Mouse (Mus musculus) liver, embryonic 12.5 days (tissue): ENCODE measurements around the gene Adcy1. TPM values are rescaled to one million over a fixed set of nuclear protein-coding genes. Genes with fewer than 3 reads are reported as not detected.

Source experiments
- ATAC-seq: fragments of 200-750 bp; cut with Nextera tagmentation; 2 replicates; pipeline ENCODE4 v1.8.0; 2017; ENCODE audit warnings: moderate number of reproducible peaks, mild to moderate bottlenecking, moderate library complexity
- H3K27ac ChIP-seq: fragments of 300-500 bp; sonication (generic); 2 replicates; pipeline ENCODE4 v1.5.1; 2016; ENCODE audit warnings: mild to moderate bottlenecking
- H3K27me3 ChIP-seq: fragments of 300-500 bp; sonication (generic); replicated peaks from 2 replicates; pipeline ENCODE4 v1.6.1; 2016; ENCODE audit warnings: mild to moderate bottlenecking, moderate library complexity
- H3K36me3 ChIP-seq: fragments of 300-500 bp; sonication (generic); 2 replicates; pipeline ENCODE4 v1.6.1; 2016; ENCODE audit warnings: mild to moderate bottlenecking, moderate library complexity
- H3K4me1 ChIP-seq: fragments of 300-500 bp; sonication (generic); 2 replicates; pipeline ENCODE4 v1.6.1; 2016
- H3K4me2 ChIP-seq: fragments of 300-500 bp; sonication (generic); 2 replicates; pipeline ENCODE4 v1.6.1; 2016; ENCODE audit warnings: mild to moderate bottlenecking, moderate library complexity
- H3K4me3 ChIP-seq: fragments of 300-500 bp; sonication (generic); 2 replicates; pipeline ENCODE4 v1.5.1; 2016; ENCODE audit warnings: mild to moderate bottlenecking, moderate library complexity
- H3K9ac ChIP-seq: fragments of 300-500 bp; sonication (generic); 2 replicates; pipeline ENCODE4 v1.6.1; 2016; ENCODE audit warnings: mild to moderate bottlenecking, moderate library complexity
- H3K9me3 ChIP-seq: fragments of 300-500 bp; sonication (generic); replicated peaks from 2 replicates; pipeline ENCODE4 v1.6.1; 2016; ENCODE audit warnings: mild to moderate bottlenecking, moderate library complexity
- WGBS: fragments of 180-500 bp; shearing (Covaris S2); methylation state at CpG from one replicate; pipeline ENCODE4 v1.1.7; 2016; ENCODE audit not compliant: insufficient replicate concordance; 5-methylcytosine and 5-hydroxymethylcytosine counted together
- polyA plus RNA-seq: library from polyadenylated mRNA; unstranded; fragments of >200 nt; fragmentation: Nextera tagmentation; extraction: Ambion mirVana; gene quantifications from 2 replicates; pipeline ENCODE4 v1.2.1, GENCODE M21; 2016

The Adcy1 gene
- polyA plus RNA-seq, 1 experiment from 2014 or later = 0.30 TPM

- WGBS = 75% methylated on average over 11 of the region's 11 CpGs
- Histone ChIP-seq H3K4me2 (no peak overlapping the region), H3K27me3 (no peaks in the 10 kb centered on the region), H3K9ac (no peak overlapping the region), H3K4me3 (no peak overlapping the region), H3K9me3 (no peaks in the 10 kb centered on the region), H3K4me1 (no peaks in the 10 kb centered on the region), H3K36me3 (no peaks in the 10 kb centered on the region), H3K27ac (no peak overlapping the region)
- ATAC-seq = no peak
Measured at GRCm38 (mm10) chr11:7144369-7144768, 81.1 kb downstream of the Adcy1 start.

GRCm38 (mm10) chr11:7145221-7145620 is 81.9 kb downstream of the Adcy1 start:
- no peak overlapping the region for H3K9ac ChIP-seq
- H3K27me3 ChIP-seq = no peaks in the 10 kb centered on the region
- H3K4me1 ChIP-seq = no peaks in the 10 kb centered on the region
- 20% methylated on average over 4 of the region's 4 CpGs for WGBS
- H3K4me3 ChIP-seq = no peak overlapping the region
- no peak overlapping the region for H3K4me2 ChIP-seq
- no peak overlapping the region for H3K27ac ChIP-seq
- H3K9me3 ChIP-seq = no peaks in the 10 kb centered on the region
- H3K36me3 ChIP-seq = no peaks in the 10 kb centered on the region
- ATAC-seq = peak; percentile 33; the same call in 1 of the 2 replicates

- no peaks in the 10 kb centered on the region for H3K4me1 ChIP-seq
- no peak overlapping the region for H3K27ac ChIP-seq
- H3K9me3 ChIP-seq = no peaks in the 10 kb centered on the region
- no peak overlapping the region for H3K4me3 ChIP-seq
- 74% methylated on average over 8 of the region's 8 CpGs for WGBS
- H3K4me2 ChIP-seq = no peak overlapping the region
- H3K9ac ChIP-seq = no peak overlapping the region
- no peaks in the 10 kb centered on the region for H3K36me3 ChIP-seq
- no peaks in the 10 kb centered on the region for H3K27me3 ChIP-seq
- ATAC-seq = no peak
Measured at GRCm38 (mm10) chr11:7147536-7147935, 84.2 kb downstream of the Adcy1 start.

DNA sequence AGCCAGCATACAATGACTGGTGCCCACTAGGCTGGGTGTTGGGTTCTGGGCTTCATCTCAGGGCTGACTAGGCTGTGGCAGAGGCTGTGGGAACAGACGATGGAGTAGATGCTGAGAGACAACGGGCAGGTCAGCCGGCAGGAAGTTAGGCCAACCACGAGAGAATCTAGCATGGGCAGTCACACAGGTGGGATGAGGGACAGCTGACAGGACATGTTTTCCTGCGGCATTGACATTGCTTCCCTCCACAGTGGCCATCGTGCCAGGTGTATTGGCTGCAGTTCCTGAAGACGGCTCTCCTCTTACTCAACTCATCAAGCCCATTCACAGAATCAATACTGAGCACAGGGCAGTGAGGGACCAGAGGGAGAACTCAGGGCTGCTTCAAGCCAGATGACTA is 84.7 kb downstream of the Adcy1 start:
- H3K36me3 ChIP-seq = no peaks in the 10 kb centered on the region
- ATAC-seq = no peak
- H3K4me2 ChIP-seq = no peak overlapping the region
- no peak overlapping the region for H3K4me3 ChIP-seq
- 62% methylated on average over 7 of the region's 7 CpGs for WGBS
- no peak overlapping the region for H3K27ac ChIP-seq
- no peaks in the 10 kb centered on the region for H3K27me3 ChIP-seq
- H3K9ac ChIP-seq = no peak overlapping the region
- H3K9me3 ChIP-seq = no peaks in the 10 kb centered on the region
- no peaks in the 10 kb centered on the region for H3K4me1 ChIP-seq

GRCm38 (mm10) chr11:7149471-7149870 is 86.2 kb downstream of the Adcy1 start:
- no peaks in the 10 kb centered on the region for H3K36me3 ChIP-seq
- WGBS = 62% methylated on average over 7 of the region's 7 CpGs
- no peaks in the 10 kb centered on the region for H3K9me3 ChIP-seq
- H3K27me3 ChIP-seq = no peaks in the 10 kb centered on the region
- no peaks in the 10 kb centered on the region for H3K4me1 ChIP-seq
- ATAC-seq = no peak
- H3K27ac ChIP-seq = no peak overlapping the region
- H3K4me2 ChIP-seq = no peak overlapping the region
- H3K4me3 ChIP-seq = no peak overlapping the region
- no peak overlapping the region for H3K9ac ChIP-seq

DNA sequence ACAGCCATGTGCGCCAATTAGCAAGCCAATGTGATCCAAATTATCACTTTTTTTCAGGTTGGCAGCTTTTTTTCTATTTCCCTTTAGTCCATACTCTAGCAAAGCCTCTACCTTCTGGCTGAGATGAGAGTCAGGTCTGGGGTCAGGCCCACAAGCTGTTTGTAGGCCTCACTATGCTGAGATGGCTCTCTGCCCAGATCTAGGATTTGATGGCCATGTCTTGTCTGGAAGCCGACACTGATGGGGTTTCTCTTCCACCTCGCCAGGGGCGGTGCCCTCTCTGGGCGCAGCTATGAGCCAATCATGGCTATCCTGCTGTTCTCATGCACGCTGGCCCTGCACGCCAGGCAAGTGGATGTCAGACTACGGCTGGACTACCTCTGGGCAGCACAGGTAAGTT is 87.2 kb downstream of the Adcy1 start:
- no peak overlapping the region for H3K4me2 ChIP-seq
- H3K4me1 ChIP-seq = no peaks in the 10 kb centered on the region
- H3K4me3 ChIP-seq = no peak overlapping the region
- no peaks in the 10 kb centered on the region for H3K27me3 ChIP-seq
- no peak overlapping the region for H3K9ac ChIP-seq
- no peak overlapping the region for H3K27ac ChIP-seq
- no peaks in the 10 kb centered on the region for H3K9me3 ChIP-seq
- ATAC-seq = no peak
- 74% methylated on average over 8 of the region's 8 CpGs for WGBS
- no peaks in the 10 kb centered on the region for H3K36me3 ChIP-seq

- H3K9ac ChIP-seq = no peak overlapping the region
- no peaks in the 10 kb centered on the region for H3K4me1 ChIP-seq
- H3K4me2 ChIP-seq = no peak overlapping the region
- no peak overlapping the region for H3K4me3 ChIP-seq
- H3K27ac ChIP-seq = peak overlapping the region; percentile 34; the same call in 1 of the 2 replicates
- H3K36me3 ChIP-seq = no peaks in the 10 kb centered on the region
- WGBS = 73% methylated on average over 12 of the region's 12 CpGs
- no peak for ATAC-seq
- H3K9me3 ChIP-seq = no peaks in the 10 kb centered on the region
- H3K27me3 ChIP-seq = no peaks in the 10 kb centered on the region
Measured at GRCm38 (mm10) chr11:7152371-7152770, 89.1 kb downstream of the Adcy1 start.

DNA sequence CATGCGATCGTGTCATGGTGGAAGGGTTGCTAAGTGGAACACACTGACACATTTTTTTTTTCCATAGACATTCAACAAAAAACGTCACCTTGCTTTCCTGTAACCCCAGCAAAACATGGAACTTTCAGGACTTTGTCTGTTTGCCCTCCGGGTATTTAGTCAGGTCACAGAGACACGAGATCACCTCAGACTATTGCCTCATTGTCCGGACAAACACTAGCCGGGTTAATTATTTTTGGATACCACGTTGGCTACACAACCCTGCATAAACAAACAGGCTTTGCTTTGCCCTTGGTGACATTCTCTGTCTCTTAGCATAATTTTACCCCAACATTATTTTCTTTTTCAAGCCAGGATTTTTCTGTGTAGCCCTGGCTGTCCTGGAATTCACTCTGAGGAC is 89.8 kb downstream of the Adcy1 start:
- Histone ChIP-seq H3K36me3 (no peaks in the 10 kb centered on the region), H3K9me3 (no peaks in the 10 kb centered on the region), H3K4me1 (no peaks in the 10 kb centered on the region), H3K27me3 (no peaks in the 10 kb centered on the region), H3K27ac (0 out of 2 replicates have a peak overlapping the region, but pooled peaks have one; percentile 34), H3K9ac (no peak overlapping the region), H3K4me2 (no peak overlapping the region), H3K4me3 (no peak overlapping the region)
- 66% methylated on average over 8 of the region's 8 CpGs for WGBS
- peak; percentile 55 for ATAC-seq

DNA sequence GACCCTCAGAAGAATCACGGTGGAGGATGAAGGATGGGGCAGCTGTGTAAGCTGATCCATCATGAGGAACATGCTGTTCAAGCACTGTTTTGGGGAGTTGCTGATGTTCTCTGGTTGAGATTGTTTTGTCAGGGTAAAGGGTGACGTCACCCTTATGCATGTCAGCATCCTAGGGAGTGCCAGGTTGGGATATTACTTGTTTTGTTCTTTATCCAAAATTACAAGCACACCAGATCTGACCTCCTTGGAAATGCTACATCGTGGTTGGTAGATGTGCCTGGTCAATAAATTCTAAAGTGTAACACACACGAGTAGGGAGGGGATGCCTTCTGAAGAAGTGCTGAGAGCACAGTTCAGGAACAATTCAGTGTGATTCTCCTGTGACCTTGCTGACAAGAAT is 93.1 kb downstream of the Adcy1 start:
- H3K9me3 ChIP-seq = no peaks in the 10 kb centered on the region
- ATAC-seq = no peak
- no peak overlapping the region for H3K9ac ChIP-seq
- no peak overlapping the region for H3K27ac ChIP-seq
- 55% methylated on average over 4 of the region's 4 CpGs for WGBS
- H3K27me3 ChIP-seq = no peaks in the 10 kb centered on the region
- H3K36me3 ChIP-seq = no peaks in the 10 kb centered on the region
- H3K4me1 ChIP-seq = peaks cover 17% of the 10 kb centered on the region
- no peak overlapping the region for H3K4me3 ChIP-seq
- no peak overlapping the region for H3K4me2 ChIP-seq

- H3K36me3 ChIP-seq = no peaks in the 10 kb centered on the region
- H3K9ac ChIP-seq = no peak overlapping the region
- 61% methylated on average over 6 of the region's 6 CpGs for WGBS
- no peak for ATAC-seq
- no peak overlapping the region for H3K27ac ChIP-seq
- peaks cover 17% of the 10 kb centered on the region for H3K4me1 ChIP-seq
- no peak overlapping the region for H3K4me3 ChIP-seq
- H3K27me3 ChIP-seq = no peaks in the 10 kb centered on the region
- no peak overlapping the region for H3K4me2 ChIP-seq
- H3K9me3 ChIP-seq = no peaks in the 10 kb centered on the region
Measured at GRCm38 (mm10) chr11:7158196-7158595, 94.9 kb downstream of the Adcy1 start.

DNA sequence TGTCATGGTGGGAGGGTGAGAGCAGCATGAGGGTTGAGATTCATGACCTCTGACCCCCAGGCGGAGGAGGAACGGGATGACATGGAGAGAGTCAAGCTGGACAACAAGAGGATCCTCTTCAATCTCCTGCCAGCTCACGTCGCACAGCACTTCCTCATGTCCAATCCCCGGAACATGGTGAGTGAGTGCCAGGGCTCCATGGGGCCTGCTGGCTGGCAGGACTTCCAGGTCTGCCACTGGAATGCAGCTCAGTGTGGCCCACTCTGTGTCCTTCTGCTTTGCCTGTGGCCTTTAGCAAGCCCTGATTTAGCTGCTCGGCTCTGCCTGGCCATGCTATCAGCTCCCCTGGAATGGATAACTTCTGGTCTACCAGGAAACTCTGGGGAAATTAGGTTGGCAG is 96.9 kb downstream of the Adcy1 start:
- H3K4me2 ChIP-seq = no peak overlapping the region
- peak overlapping the region; percentile 64; the same call in 1 of the 2 replicates for H3K27ac ChIP-seq
- H3K36me3 ChIP-seq = no peaks in the 10 kb centered on the region
- H3K4me3 ChIP-seq = no peak overlapping the region
- H3K9me3 ChIP-seq = no peaks in the 10 kb centered on the region
- H3K27me3 ChIP-seq = no peaks in the 10 kb centered on the region
- ATAC-seq = no peak
- WGBS = 72% methylated on average over 6 of the region's 6 CpGs
- peaks cover 17% of the 10 kb centered on the region for H3K4me1 ChIP-seq
- H3K9ac ChIP-seq = no peak overlapping the region

- Histone ChIP-seq H3K9ac (no peak overlapping the region), H3K27me3 (no peaks in the 10 kb centered on the region), H3K4me1 (peaks cover 17% of the 10 kb centered on the region), H3K9me3 (no peaks in the 10 kb centered on the region), H3K4me3 (no peak overlapping the region), H3K27ac (peak overlapping the region; percentile 64), H3K4me2 (no peak overlapping the region), H3K36me3 (no peaks in the 10 kb centered on the region)
- 45% methylated on average over 4 of the region's 4 CpGs for WGBS
- peak; percentile 52 for ATAC-seq
Measured at GRCm38 (mm10) chr11:7160637-7161101, 97.4 kb downstream of the Adcy1 start.

- 0 out of 2 replicates have a peak, but pooled peaks have one; percentile 40 for ATAC-seq
- no peak overlapping the region for H3K4me2 ChIP-seq
- no peak overlapping the region for H3K4me3 ChIP-seq
- no peaks in the 10 kb centered on the region for H3K36me3 ChIP-seq
- no peaks in the 10 kb centered on the region for H3K27me3 ChIP-seq
- no peak overlapping the region for H3K9ac ChIP-seq
- peaks cover 17% of the 10 kb centered on the region for H3K4me1 ChIP-seq
- WGBS = 60% methylated on average over 8 of the region's 8 CpGs
- no peaks in the 10 kb centered on the region for H3K9me3 ChIP-seq
- H3K27ac ChIP-seq = peak overlapping the region; percentile 64; the same call in 1 of the 2 replicates
Measured at GRCm38 (mm10) chr11:7161502-7162174, 98.3 kb downstream of the Adcy1 start.
